Mouse (Mus musculus): ENCODE results near the gene Stat3. TPM values are rescaled to one million over a fixed set of nuclear protein-coding genes. Genes with fewer than 3 reads are reported as not detected.

Stat3 gene
- total RNA-seq, 2 experiments from 2014 or later = 29.6 to 44.7 TPM

DNA sequence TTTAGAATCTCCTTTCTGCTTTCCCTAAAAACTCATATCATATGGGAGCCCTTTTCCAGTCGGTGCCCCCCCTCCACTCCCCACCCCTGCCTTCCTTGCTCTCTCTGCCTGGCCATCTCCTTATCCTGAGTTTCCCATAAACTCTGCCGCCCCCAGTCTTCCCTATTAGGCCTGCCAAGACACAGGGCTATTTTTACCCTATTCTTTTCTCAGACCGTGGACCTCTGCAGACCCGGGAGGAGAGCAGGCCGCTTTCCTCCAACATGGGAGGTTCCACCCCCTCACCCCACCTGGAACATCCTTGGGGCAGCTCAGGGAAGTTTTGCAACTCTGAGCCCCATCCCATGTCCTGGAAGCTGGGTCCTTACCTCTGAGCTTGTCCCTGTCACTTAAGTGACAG, 28.0 kb upstream of the Stat3 start:
- intact Hi-C loops (cut with DNase I) = no loop called here
- no peak for DNase-seq (ENCODE audit: low spot score in 2 of 2)

- no peak for DNase-seq (ENCODE audit: low spot score in 2 of 2)
- intact Hi-C loops (cut with DNase I) = no loop called here
Measured at GRCm38 (mm10) chr11:100965760-100966159, 26.4 kb upstream of the Stat3 start.

DNA sequence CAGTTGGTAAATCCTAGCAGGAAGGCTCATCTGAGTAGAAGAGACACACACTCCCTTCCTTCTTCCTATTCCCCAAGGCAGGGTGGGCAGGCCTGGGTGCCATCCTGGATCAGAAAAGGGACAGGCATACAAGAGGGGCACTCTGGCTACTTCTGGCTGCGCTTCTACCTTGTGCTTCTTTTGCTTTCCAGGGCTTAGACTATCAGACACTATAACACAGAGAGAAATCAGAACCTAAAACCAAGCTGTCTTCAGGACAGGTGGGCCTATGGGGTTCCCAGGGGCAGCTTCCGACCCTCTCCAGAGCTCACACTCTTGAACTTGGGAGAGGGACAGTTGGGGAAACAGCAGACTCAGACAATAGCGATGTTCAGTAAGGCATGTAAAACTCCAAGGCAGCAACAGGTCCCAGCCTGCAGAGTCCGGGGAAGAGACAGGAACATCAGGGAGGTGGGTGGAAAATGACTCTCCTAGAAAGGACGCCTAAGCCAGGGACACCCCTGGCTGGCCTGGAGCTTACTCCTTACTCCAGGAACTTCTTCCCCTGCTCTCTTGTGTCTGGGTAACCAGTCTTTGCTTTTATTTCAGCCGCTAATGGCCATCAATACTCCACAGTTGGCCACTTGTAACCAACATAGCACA, 25.7 kb upstream of the Stat3 start:
- intact Hi-C loops (cut with DNase I) = no loop called here
- DNase-seq (ENCODE audit: low spot score in 2 of 2) = no peak

GRCm38 (mm10) chr11:100964180-100964579, 24.8 kb upstream of the Stat3 start:
- no peak for DNase-seq (ENCODE audit: low spot score in 2 of 2)
- intact Hi-C loops (cut with DNase I) = no loop called here

- intact Hi-C loops (cut with DNase I) = no loop called here
- DNase-seq (ENCODE audit: low spot score in 2 of 2) = no peak
Measured at GRCm38 (mm10) chr11:100963647-100964046, 24.3 kb upstream of the Stat3 start.

DNA sequence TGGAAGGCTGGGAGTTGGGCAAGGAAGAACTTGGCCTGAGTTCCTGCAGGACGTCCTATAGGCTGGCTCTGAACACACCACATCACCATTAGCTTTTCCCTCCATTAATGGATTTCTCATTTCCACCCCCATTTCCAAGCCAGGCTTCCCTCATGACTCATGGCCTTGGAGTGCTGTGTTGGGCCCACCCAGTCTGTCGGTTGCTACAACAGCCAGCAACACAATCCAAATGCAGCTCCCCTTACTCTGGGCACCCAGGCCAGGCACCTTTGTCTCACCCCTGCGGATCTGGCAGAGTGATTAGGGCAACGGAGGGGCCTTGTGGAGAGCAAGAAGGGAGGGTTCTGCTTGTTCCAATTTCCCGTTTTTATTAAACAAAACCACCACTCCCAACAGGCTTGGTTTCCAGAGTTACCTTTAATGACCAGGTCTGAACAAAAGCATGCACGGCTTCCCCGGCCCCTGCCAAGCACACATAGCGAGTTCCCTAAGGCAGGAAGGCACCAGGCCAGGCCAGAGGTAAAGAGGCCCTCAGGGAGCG, 23.1 kb upstream of the Stat3 start:
- intact Hi-C loops (cut with DNase I) = no loop called here
- no peak for DNase-seq (ENCODE audit: low spot score in 2 of 2)

DNA sequence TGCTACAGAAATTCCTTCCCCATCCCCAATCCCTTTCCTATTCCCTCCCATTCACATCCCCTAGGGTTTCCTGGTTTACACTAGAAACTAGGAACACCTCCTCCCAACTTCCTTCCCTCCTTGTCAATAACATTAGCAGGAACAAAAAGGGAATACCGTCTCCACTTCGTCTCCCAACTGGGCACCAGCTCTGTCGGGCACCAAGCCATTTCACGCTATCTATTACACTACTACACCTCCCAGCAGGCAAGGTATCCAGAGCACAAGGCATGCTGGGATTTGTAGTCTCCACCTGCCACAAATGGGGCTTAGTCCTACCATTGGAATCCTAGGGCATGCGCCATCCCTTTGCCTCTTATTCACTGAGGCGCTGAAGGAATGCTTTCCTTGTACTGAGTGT, 21.2 kb upstream of the Stat3 start:
- DNase-seq (ENCODE audit: low spot score in 2 of 2) = peak in 1 of 2 experiments; percentile 24
- intact Hi-C loops (cut with DNase I) = no loop called here

GRCm38 (mm10) chr11:100959826-100960225, 20.5 kb upstream of the Stat3 start:
- DNase-seq (ENCODE audit: low spot score in 2 of 2) = no peak
- intact Hi-C loops (cut with DNase I) = loop anchor here (5.0 kb wide), 1 partner anchor 198 kb away; the partner anchor contains the start of gene Hcrt

DNA sequence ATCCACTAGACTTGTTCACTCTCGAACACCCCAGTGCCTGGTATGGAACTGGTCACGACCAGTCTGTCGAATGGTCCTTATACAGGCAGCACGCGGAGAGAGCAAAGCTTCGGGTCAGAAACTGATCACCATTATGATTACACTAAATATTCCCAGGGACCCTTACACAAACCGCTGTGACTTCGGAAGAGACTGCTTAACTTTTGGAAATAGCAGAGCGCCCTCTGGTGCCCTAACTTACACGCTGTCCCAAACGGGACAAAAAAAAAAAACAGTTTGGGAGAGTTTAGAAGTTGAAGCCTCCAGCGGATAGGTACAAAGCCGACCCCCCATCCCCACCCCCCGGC, 20.1 kb upstream of the Stat3 start:
- DNase-seq (ENCODE audit: low spot score in 2 of 2) = peak; percentile 10 to 44
- intact Hi-C loops (cut with DNase I) = loop anchor here (5.0 kb wide), 1 partner anchor 197 kb away; the partner anchor contains the start of gene Hcrt

DNA sequence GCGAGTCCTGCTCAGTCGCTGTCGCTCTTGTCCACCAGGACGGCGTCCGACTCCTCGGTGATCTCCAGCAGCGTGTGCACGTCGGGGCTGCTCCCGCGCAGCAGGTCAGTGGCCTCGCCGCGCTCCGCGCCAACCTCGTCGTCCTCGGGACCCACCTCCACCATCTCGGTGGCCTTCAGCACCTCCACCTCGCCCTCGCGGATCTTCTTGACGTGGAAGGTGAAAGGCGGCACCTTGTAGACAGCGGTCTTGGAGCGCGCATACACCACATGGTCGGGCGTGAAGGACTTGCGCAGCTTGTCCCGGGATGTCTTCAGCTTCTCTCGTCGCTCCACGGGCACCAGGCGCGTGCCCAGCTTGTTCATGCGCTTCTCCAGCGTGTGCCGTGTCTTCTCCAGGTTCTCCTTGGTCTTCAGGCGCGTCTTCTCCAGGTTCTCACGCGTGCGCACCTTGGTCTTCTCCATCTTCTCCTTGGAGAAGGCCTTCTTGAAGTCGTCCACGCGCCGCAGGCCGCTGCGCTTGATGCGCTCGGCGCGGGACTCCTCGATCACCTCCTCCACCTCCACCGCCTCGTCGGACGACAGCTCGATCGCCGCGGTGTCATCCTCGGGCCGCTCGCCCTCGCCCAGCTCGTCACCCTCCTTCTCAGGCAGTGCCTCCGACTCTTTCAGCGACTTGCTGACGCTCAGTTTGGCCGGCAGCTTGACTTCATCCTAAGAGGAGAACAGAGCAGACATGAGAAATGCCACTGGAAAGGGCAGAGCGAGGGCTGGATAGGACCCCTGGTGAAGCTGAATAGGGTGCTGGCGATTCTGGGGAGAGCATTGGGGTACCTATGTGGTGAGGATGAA, 19.5 kb upstream of the Stat3 start:
- intact Hi-C loops (cut with DNase I) = loop anchor here (5.0 kb wide), 1 partner anchor 197 kb away; the partner anchor contains the start of gene Hcrt
- DNase-seq (ENCODE audit: low spot score in 2 of 2) = peak in 1 of 2 experiments; percentile 27

- intact Hi-C loops (cut with DNase I) = loop anchor here (1.0 to 5.0 kb wide), 2 partner anchors 65 to 196 kb away; partner anchors contain the start of gene Hcrt
- DNase-seq (ENCODE audit: low spot score in 2 of 2) = no peak
Measured at GRCm38 (mm10) chr11:100957915-100958469, 18.7 kb upstream of the Stat3 start.

DNA sequence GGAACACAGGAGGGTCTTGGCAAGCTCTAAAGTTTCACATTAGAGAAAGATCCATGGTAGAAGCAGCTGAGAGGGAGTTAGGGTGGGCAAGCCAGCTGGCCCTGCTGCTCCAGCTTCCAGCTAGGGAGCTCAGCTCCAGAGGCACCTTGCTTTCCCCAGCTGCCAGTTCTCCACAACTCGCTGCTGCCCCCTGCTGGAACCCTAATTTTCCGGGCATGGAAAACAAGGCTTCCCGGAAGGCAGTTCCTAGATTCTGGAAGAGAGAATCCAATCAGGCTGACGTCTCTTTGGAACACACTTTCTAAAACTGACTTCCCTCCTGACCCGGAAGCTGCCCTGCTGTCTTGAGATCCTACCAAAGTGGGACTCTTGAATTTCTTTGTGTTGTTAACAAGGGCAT, 17.9 kb upstream of the Stat3 start:
- intact Hi-C loops (cut with DNase I) = loop anchor here (1.0 to 5.0 kb wide), 2 partner anchors 64 to 195 kb away; partner anchors contain the start of gene Hcrt
- DNase-seq (ENCODE audit: low spot score in 2 of 2) = peak; percentile 86 to 87

DNA sequence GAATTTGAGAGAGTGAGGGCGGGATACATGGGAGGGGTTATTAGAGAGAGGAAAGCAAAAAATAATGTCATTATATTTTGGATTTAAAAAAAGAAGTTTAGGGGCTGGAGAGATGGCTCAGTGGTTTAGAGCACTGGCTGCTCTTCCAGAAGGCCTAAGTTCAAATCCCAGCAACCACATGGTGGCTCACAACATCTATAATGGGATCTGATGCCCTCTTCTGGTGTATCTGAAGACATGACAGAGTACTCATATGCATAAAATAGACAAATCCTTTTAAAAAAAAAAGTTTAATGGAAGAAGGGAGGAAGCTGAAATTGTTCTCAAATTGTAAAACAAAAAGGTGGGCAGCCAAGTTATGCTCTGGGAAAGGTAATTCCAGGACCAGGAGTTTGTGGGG, 10.2 kb upstream of the Stat3 start:
- no peak for DNase-seq (ENCODE audit: low spot score in 2 of 2)
- intact Hi-C loops (cut with DNase I) = no loop called here

DNA sequence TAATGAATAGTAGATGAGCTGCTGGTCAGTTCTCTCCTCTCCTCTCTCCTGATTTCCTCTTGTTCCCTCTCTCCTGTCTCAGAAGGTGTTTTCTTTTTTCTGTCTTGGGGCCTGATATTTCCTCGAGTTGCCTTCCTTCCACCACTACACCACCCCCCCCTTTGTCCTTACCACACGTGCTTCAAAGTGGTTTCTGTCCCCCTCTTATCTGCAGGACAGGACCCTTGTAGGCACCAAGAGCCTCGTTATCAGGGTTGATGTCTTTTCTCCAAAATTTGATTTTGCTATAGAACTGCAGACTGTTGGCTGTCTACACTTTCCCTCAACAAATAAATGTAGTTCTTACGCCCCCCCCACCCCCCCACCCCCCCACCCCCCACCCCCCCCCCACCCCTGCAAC, 9.0 kb upstream of the Stat3 start:
- intact Hi-C loops (cut with DNase I) = no loop called here

DNA sequence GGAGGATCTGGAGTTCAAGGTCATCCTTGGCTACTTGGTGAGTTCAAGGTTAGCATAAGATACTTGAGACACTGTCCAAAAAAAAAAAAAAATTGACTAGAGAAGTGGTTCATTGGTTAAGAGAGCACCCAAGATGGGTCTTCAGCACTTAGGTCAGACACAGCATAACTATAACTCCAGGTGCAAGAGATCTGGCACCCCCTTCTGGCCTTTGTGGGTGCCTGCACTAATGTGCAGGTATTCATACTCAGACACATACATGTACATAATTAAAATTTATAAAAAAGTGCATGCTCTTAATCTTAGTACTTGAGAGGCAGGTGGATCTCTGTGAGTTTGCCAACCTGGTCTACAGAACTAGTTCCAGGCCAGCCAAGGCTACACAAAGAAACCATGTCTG, 8.2 kb upstream of the Stat3 start:
- intact Hi-C loops (cut with DNase I) = no loop called here
- no peak for DNase-seq (ENCODE audit: low spot score in 2 of 2)

More for the DNA sequence above, 9.0 kb upstream of the Stat3 start:
- DNase-seq (ENCODE audit: low spot score in 2 of 2) = no peak

GRCm38 (mm10) chr11:100946862-100947261, 7.5 kb upstream of the Stat3 start:
- DNase-seq (ENCODE audit: low spot score in 2 of 2) = no peak
- intact Hi-C loops (cut with DNase I) = no loop called here

GRCm38 (mm10) chr11:100942388-100942787, 3.0 kb upstream of the Stat3 start:
- DNase-seq (ENCODE audit: low spot score in 2 of 2) = no peak
- intact Hi-C loops (cut with DNase I) = no loop called here

GRCm38 (mm10) chr11:100938711-100939511, 429 bp downstream of the Stat3 start:
- no peak for DNase-seq (ENCODE audit: low spot score in 2 of 2)
- intact Hi-C loops (cut with DNase I) = no loop called here

GRCm38 (mm10) chr11:100938112-100938511, 1.2 kb downstream of the Stat3 start:
- intact Hi-C loops (cut with DNase I) = no loop called here
- no peak for DNase-seq (ENCODE audit: low spot score in 2 of 2)

All from left cerebral cortex, postnatal 36 days (tissue).